In genomic region chr3:104638932-104639748, GRCm38 (mm10) we compare ENCODE assay signal across 8 mouse cellular contexts. TPM values are rescaled to one million over a fixed set of nuclear protein-coding genes. Genes with fewer than 3 reads are reported as not detected.
DNase-seq lines count a peak whose midpoint lies in the region; ATAC-seq lines count a peak whose summit lies in the region.

No protein-coding gene starts in this region.

- no peaks in the 10 kb centered on the region for H3K9me3 ChIP-seq in embryonic facial prominence, embryonic 11.5 days (replicated peaks; ENCODE audit: control insufficient read depth, low read length)
- H3K9me3 ChIP-seq in limb, embryonic 12.5 days = no peaks in the 10 kb centered on the region
- H3K9me3 ChIP-seq in midbrain, embryonic 13.5 days = no peaks in the 10 kb centered on the region

- peak overlapping the region; percentile 87 for H3K4me3 ChIP-seq in embryonic facial prominence, embryonic 11.5 days (ENCODE audit: low read depth, low read length)
- peak overlapping the region; percentile 91 for H3K4me3 ChIP-seq in limb, embryonic 12.5 days (replicated peaks)
- H3K4me3 ChIP-seq in midbrain, embryonic 13.5 days (replicated peaks) = peak overlapping the region; percentile 82

- under 1% methylated on average over 55 of the region's 58 CpGs for WGBS in embryonic facial prominence, embryonic 11.5 days
- under 1% methylated on average over 58 of the region's 58 CpGs for WGBS in limb, embryonic 12.5 days
- under 1% methylated on average over 53 of the region's 58 CpGs for WGBS in midbrain, embryonic 13.5 days

- peak; percentile 84 for DNase-seq in 416B (ENCODE audit: low read depth)
- peak; percentile 74 for DNase-seq in adrenal gland, adult 2 months
- DNase-seq in embryonic facial prominence, embryonic 11.5 days (ENCODE audit: low spot score) = peak; percentile 69
- DNase-seq in heart, adult 11 months = peak; percentile 97
- DNase-seq in kidney, adult 11 months = peak; percentile 73
- peak; percentile 73 to 80 for DNase-seq in spleen, postnatal 10 days (ENCODE audit: low spot score in 2 of 2)

- H3K4me2 ChIP-seq in embryonic facial prominence, embryonic 11.5 days (ENCODE audit: low read depth, low read length) = peak overlapping the region; percentile 96
- H3K4me2 ChIP-seq in limb, embryonic 12.5 days = peak overlapping the region; percentile 89
- H3K4me2 ChIP-seq in midbrain, embryonic 13.5 days (replicated peaks) = peak overlapping the region; percentile 96

- no peaks in the 10 kb centered on the region for H3K27me3 ChIP-seq in embryonic facial prominence, embryonic 11.5 days (ENCODE audit: control insufficient read depth, insufficient read depth, low read length)
- H3K27me3 ChIP-seq in limb, embryonic 12.5 days = no peaks in the 10 kb centered on the region
- 0 out of 2 replicates have a peak, but pooled peaks cover 6% of the 10 kb centered on the region for H3K27me3 ChIP-seq in midbrain, embryonic 13.5 days

- peak overlapping the region; percentile 87 for H3K9ac ChIP-seq in embryonic facial prominence, embryonic 11.5 days (replicated peaks; ENCODE audit: low read length)
- peak overlapping the region; percentile 92 for H3K9ac ChIP-seq in limb, embryonic 12.5 days (replicated peaks)
- H3K9ac ChIP-seq in midbrain, embryonic 13.5 days (replicated peaks) = peak overlapping the region; percentile 81

- H3K4me1 ChIP-seq in embryonic facial prominence, embryonic 11.5 days (ENCODE audit: control insufficient read depth, insufficient read depth, low read length) = no peaks in the 10 kb centered on the region
- peaks cover 15% of the 10 kb centered on the region for H3K4me1 ChIP-seq in limb, embryonic 12.5 days (replicated peaks)
- H3K4me1 ChIP-seq in midbrain, embryonic 13.5 days (replicated peaks) = peaks cover 15% of the 10 kb centered on the region

- H3K36me3 ChIP-seq in embryonic facial prominence, embryonic 11.5 days (replicated peaks; ENCODE audit: control insufficient read depth, insufficient read depth, low read depth, low read length) = no peaks in the 10 kb centered on the region
- no peaks in the 10 kb centered on the region for H3K36me3 ChIP-seq in limb, embryonic 12.5 days
- no peaks in the 10 kb centered on the region for H3K36me3 ChIP-seq in midbrain, embryonic 13.5 days

- peak; percentile 68 for ATAC-seq in embryonic facial prominence, embryonic 11.5 days (replicated peaks; ENCODE audit: insufficient number of reproducible peaks, low FRiP score, low TSS enrichment, low read depth)
- ATAC-seq in limb, embryonic 12.5 days (ENCODE audit: insufficient number of reproducible peaks, insufficient read depth, low FRiP score, low TSS enrichment, low read depth) = peak; percentile 67
- peak; percentile 74 for ATAC-seq in midbrain, embryonic 13.5 days

- peak overlapping the region; percentile 47; the same call in 1 of the 2 replicates for H3K27ac ChIP-seq in embryonic facial prominence, embryonic 11.5 days (replicated peaks; ENCODE audit: low read depth, low read length)
- H3K27ac ChIP-seq in limb, embryonic 12.5 days = peak overlapping the region; percentile 67; the same call in 1 of the 2 replicates
- H3K27ac ChIP-seq in midbrain, embryonic 13.5 days = 0 out of 2 replicates have a peak overlapping the region, but pooled peaks have one; percentile 54

RNA-seq across cellular contexts. Expression of gene Slc16a1, which starts 0.7 kb away (rescaled TPM):
- 10 to 100 TPM; 51.5 to 60.9 TPM for total RNA-seq in adrenal gland, adult 2 months (2021)
- polyA plus RNA-seq in adrenal gland, adult 2 months (2012; rRNA removed) = 18.4 and 29.5 TPM in 2 replicates
- 45.9 and 46.6 TPM in 2 replicates for polyA plus RNA-seq in embryonic facial prominence, embryonic 11.5 days (2014; fragmentation: Nextera tagmentation; extraction: Ambion mirVana)
- polyA plus RNA-seq in limb, embryonic 12.5 days (2016; fragmentation: Nextera tagmentation; extraction: Ambion mirVana) = 44.6 and 45.3 TPM in 2 replicates
- 9.4 and 9.6 TPM in 2 replicates for polyA plus RNA-seq in midbrain, embryonic 13.5 days (2015; fragmentation: Nextera tagmentation; extraction: Ambion mirVana)

Comparison
In these comparisons a context has a peak if more than half of its experiments do, and no peak if none do; other contexts are left out.
1. Peak in every context shown above with its lines: DNase-seq, ATAC-seq, H3K4me3 ChIP-seq and H3K27ac ChIP-seq.